ENCODE assay signal across 8 mouse cellular contexts in genomic region chr3:121428230-121428629, GRCm38 (mm10). TPM values are rescaled to one million over a fixed set of nuclear protein-coding genes. Genes with fewer than 3 reads are reported as not detected.
A peak's percentile ranks its signal among the peaks of the same experiment; 100 is the strongest.
DNase-seq lines count a peak whose midpoint lies in the region; ATAC-seq and TF ChIP-seq lines count a peak whose summit lies in the region.

No protein-coding gene starts in this region.

- 7% methylated on average over 8 of the region's 8 CpGs for WGBS in lung, embryonic 14.5 days
- WGBS in embryonic facial prominence, embryonic 12.5 days: 6% methylated on average over 8 of the region's 8 CpGs
- WGBS in hindbrain, embryonic 12.5 days: 7% methylated on average over 8 of the region's 8 CpGs
- WGBS in liver, embryonic 12.5 days (ENCODE audit: insufficient replicate concordance): 20% methylated on average over 8 of the region's 8 CpGs
- 5% methylated on average over 8 of the region's 8 CpGs for WGBS in stomach, embryonic 16.5 days

- TF ChIP-seq CTCF in lung, embryonic 14.5 days (IDR thresholded peaks at IDR 0.05; ENCODE audit: low read depth): no peak

- peak overlapping the region; percentile 92 for H3K4me2 ChIP-seq in lung, embryonic 14.5 days
- peak overlapping the region; percentile 84 for H3K4me2 ChIP-seq in embryonic facial prominence, embryonic 12.5 days (replicated peaks)
- peak overlapping the region; percentile 86 for H3K4me2 ChIP-seq in hindbrain, embryonic 12.5 days (replicated peaks)
- peak overlapping the region; percentile 95 for H3K4me2 ChIP-seq in liver, embryonic 12.5 days
- H3K4me2 ChIP-seq in stomach, embryonic 16.5 days (ENCODE audit: low read depth, low read length): peak overlapping the region; percentile 96

- H3K36me3 ChIP-seq in lung, embryonic 14.5 days (ENCODE audit: insufficient read depth): 0 out of 2 replicates have a peak, but pooled peaks cover 4% of the 10 kb centered on the region
- 0 out of 2 replicates have a peak, but pooled peaks cover 6% of the 10 kb centered on the region for H3K36me3 ChIP-seq in embryonic facial prominence, embryonic 12.5 days
- no peaks in the 10 kb centered on the region for H3K36me3 ChIP-seq in hindbrain, embryonic 12.5 days
- no peaks in the 10 kb centered on the region for H3K36me3 ChIP-seq in liver, embryonic 12.5 days
- H3K36me3 ChIP-seq in stomach, embryonic 16.5 days (ENCODE audit: control insufficient read depth, insufficient read depth, low read length): no peaks in the 10 kb centered on the region

- peaks cover 25% of the 10 kb centered on the region for H3K4me1 ChIP-seq in lung, embryonic 14.5 days (ENCODE audit: insufficient read depth)
- peaks cover 48% of the 10 kb centered on the region for H3K4me1 ChIP-seq in embryonic facial prominence, embryonic 12.5 days
- H3K4me1 ChIP-seq in hindbrain, embryonic 12.5 days: peaks cover 50% of the 10 kb centered on the region
- H3K4me1 ChIP-seq in liver, embryonic 12.5 days: peaks cover 75% of the 10 kb centered on the region
- peaks cover 27% of the 10 kb centered on the region for H3K4me1 ChIP-seq in stomach, embryonic 16.5 days (ENCODE audit: control insufficient read depth, insufficient read depth, low read length)

- peaks cover 3% of the 10 kb centered on the region; the same call in 1 of the 2 replicates for H3K27me3 ChIP-seq in lung, embryonic 14.5 days (ENCODE audit: insufficient read depth, low read length)
- H3K27me3 ChIP-seq in embryonic facial prominence, embryonic 12.5 days: no peaks in the 10 kb centered on the region
- H3K27me3 ChIP-seq in hindbrain, embryonic 12.5 days: no peaks in the 10 kb centered on the region
- peaks cover 20% of the 10 kb centered on the region for H3K27me3 ChIP-seq in liver, embryonic 12.5 days (replicated peaks)
- no peaks in the 10 kb centered on the region for H3K27me3 ChIP-seq in stomach, embryonic 16.5 days (ENCODE audit: control insufficient read depth, insufficient read depth, low read length)

- peak overlapping the region; percentile 100 for H3K27ac ChIP-seq in lung, embryonic 14.5 days (ENCODE audit: low read depth)
- peak overlapping the region; percentile 100 for H3K27ac ChIP-seq in embryonic facial prominence, embryonic 12.5 days
- peak overlapping the region; percentile 99 for H3K27ac ChIP-seq in hindbrain, embryonic 12.5 days
- H3K27ac ChIP-seq in liver, embryonic 12.5 days: no peak overlapping the region
- H3K27ac ChIP-seq in stomach, embryonic 16.5 days (ENCODE audit: low read length): peak overlapping the region; percentile 99

- H3K9me3 ChIP-seq in lung, embryonic 14.5 days (ENCODE audit: low read depth, low read length): no peaks in the 10 kb centered on the region
- H3K9me3 ChIP-seq in embryonic facial prominence, embryonic 12.5 days: no peaks in the 10 kb centered on the region
- H3K9me3 ChIP-seq in hindbrain, embryonic 12.5 days (replicated peaks): no peaks in the 10 kb centered on the region
- H3K9me3 ChIP-seq in liver, embryonic 12.5 days (replicated peaks): no peaks in the 10 kb centered on the region
- no peaks in the 10 kb centered on the region for H3K9me3 ChIP-seq in stomach, embryonic 16.5 days (replicated peaks; ENCODE audit: control insufficient read depth, low read length)

- peak overlapping the region; percentile 89 for H3K4me3 ChIP-seq in lung, embryonic 14.5 days (ENCODE audit: low read depth, low read length)
- H3K4me3 ChIP-seq in embryonic facial prominence, embryonic 12.5 days: peak overlapping the region; percentile 87
- H3K4me3 ChIP-seq in hindbrain, embryonic 12.5 days: peak overlapping the region; percentile 89
- H3K4me3 ChIP-seq in liver, embryonic 12.5 days: peak overlapping the region; percentile 70
- H3K4me3 ChIP-seq in stomach, embryonic 16.5 days (replicated peaks; ENCODE audit: low read length): peak overlapping the region; percentile 85

- peak overlapping the region; percentile 97 for H3K9ac ChIP-seq in lung, embryonic 14.5 days
- H3K9ac ChIP-seq in embryonic facial prominence, embryonic 12.5 days: peak overlapping the region; percentile 96
- H3K9ac ChIP-seq in hindbrain, embryonic 12.5 days: peak overlapping the region; percentile 96
- peak overlapping the region; percentile 83; the same call in 1 of the 2 replicates for H3K9ac ChIP-seq in liver, embryonic 12.5 days
- H3K9ac ChIP-seq in stomach, embryonic 16.5 days (ENCODE audit: low read length): peak overlapping the region; percentile 95

- ATAC-seq in lung, embryonic 14.5 days (ENCODE audit: insufficient read depth): no peak
- ATAC-seq in embryonic facial prominence, embryonic 12.5 days (ENCODE audit: insufficient number of reproducible peaks, insufficient read depth, low FRiP score, low TSS enrichment): no peak
- no peak for ATAC-seq in hindbrain, embryonic 12.5 days (ENCODE audit: low FRiP score)
- no peak for ATAC-seq in liver, embryonic 12.5 days
- no peak for ATAC-seq in stomach, embryonic 16.5 days (ENCODE audit: insufficient read depth, low FRiP score)

- peak; percentile 57 for DNase-seq in lung, embryonic 14.5 days
- DNase-seq in lung, postnatal 14 days: no peak
- no peak for DNase-seq in urinary bladder, adult 18-20 months (ENCODE audit: low spot score in 2 of 2)
- no peak for DNase-seq in layer of hippocampus, postnatal 14 days (ENCODE audit: low spot score in 2 of 2)

RNA-seq across cellular contexts. Expression of gene Cnn3, which starts 1.9 kb away (rescaled TPM):
- 671 and 678 TPM in 2 replicates for polyA plus RNA-seq in lung, embryonic 14.5 days (2014; fragmentation: Nextera tagmentation; extraction: Ambion mirVana)
- 896 and 941 TPM in 2 replicates for polyA plus RNA-seq in embryonic facial prominence, embryonic 12.5 days (2016; fragmentation: Nextera tagmentation; extraction: Ambion mirVana)
- polyA plus RNA-seq in hindbrain, embryonic 12.5 days (2016; fragmentation: Nextera tagmentation; extraction: Ambion mirVana): 891 and 928 TPM in 2 replicates
- polyA plus RNA-seq in liver, embryonic 12.5 days (2016; fragmentation: Nextera tagmentation; extraction: Ambion mirVana): 138 and 143 TPM in 2 replicates
- polyA plus RNA-seq in stomach, embryonic 16.5 days (2015; fragmentation: Nextera tagmentation; extraction: Ambion mirVana): 525 and 535 TPM in 2 replicates
- 100 to 1,000 TPM; 110 to 126 TPM for total RNA-seq in layer of hippocampus, postnatal 14 days (2021)
